In genomic region chr2:27120241-27120641, GRCm38 (mm10) we compare ENCODE assay signal across 9 mouse cellular contexts. TPM values are rescaled to one million over a fixed set of nuclear protein-coding genes. Genes with fewer than 3 reads are reported as not detected.
DNase-seq lines count a peak whose midpoint lies in the region; ATAC-seq lines count a peak whose summit lies in the region.
"Had no signal": no experiment of that assay in that cellular context is flagged by ENCODE, and none has a peak within 500 bp of the region (broad histone marks: within the 10 kb centered on the region; RNA-seq: fewer than 3 reads in every experiment).

No protein-coding gene starts in this region.

- H3K4me1 ChIP-seq in forebrain, embryonic 12.5 days: peaks cover 22% of the 10 kb centered on the region
- peaks cover 4% of the 10 kb centered on the region; the same call in 1 of the 2 replicates for H3K4me1 ChIP-seq in forebrain, embryonic 11.5 days (replicated peaks; ENCODE audit: control insufficient read depth, insufficient read depth, low read length)
- H3K4me1 ChIP-seq in limb, embryonic 13.5 days: peaks cover 60% of the 10 kb centered on the region

- no peak for ATAC-seq in forebrain, embryonic 12.5 days (ENCODE audit: low FRiP score)
- ATAC-seq in forebrain, embryonic 11.5 days (replicated peaks; ENCODE audit: low FRiP score): no peak
- no peak for ATAC-seq in limb, embryonic 13.5 days (ENCODE audit: low FRiP score, low read depth)

- no peak for DNase-seq in forebrain, embryonic 11.5 days (ENCODE audit: low spot score)
- DNase-seq in 3134 (ENCODE audit: extremely low read depth, insufficient read length, low spot score): peak; percentile 39
- DNase-seq in gastrocnemius, postnatal 10 days: peak; percentile 66
- DNase-seq in urinary bladder, postnatal 25 days (ENCODE audit: low spot score): peak; percentile 31
- no peak for DNase-seq in frontal cortex, postnatal 14 days (ENCODE audit: low spot score in 2 of 2)
- DNase-seq in spleen, postnatal 10 days (ENCODE audit: low spot score in 2 of 2): no peak

- no peak overlapping the region for H3K9ac ChIP-seq in forebrain, embryonic 12.5 days
- no peak overlapping the region for H3K9ac ChIP-seq in forebrain, embryonic 11.5 days (ENCODE audit: low read length)
- H3K9ac ChIP-seq in limb, embryonic 13.5 days: no peak overlapping the region

- no peaks in the 10 kb centered on the region for H3K27me3 ChIP-seq in forebrain, embryonic 12.5 days
- H3K27me3 ChIP-seq in forebrain, embryonic 11.5 days (ENCODE audit: control insufficient read depth, insufficient read depth, low read length): no peaks in the 10 kb centered on the region
- peaks cover 11% of the 10 kb centered on the region; the same call in 1 of the 2 replicates for H3K27me3 ChIP-seq in limb, embryonic 13.5 days

- whole genome bisulfite sequencing in forebrain, embryonic 12.5 days: 86% methylated on average over 8 of the region's 8 CpGs
- WGBS in forebrain, embryonic 11.5 days: 82% methylated on average over 8 of the region's 8 CpGs
- 48% methylated on average over 8 of the region's 8 CpGs for WGBS in limb, embryonic 13.5 days

- no peaks in the 10 kb centered on the region for H3K36me3 ChIP-seq in forebrain, embryonic 12.5 days (replicated peaks)
- no peaks in the 10 kb centered on the region for H3K36me3 ChIP-seq in forebrain, embryonic 11.5 days (ENCODE audit: control insufficient read depth, insufficient read depth, low read length)
- no peaks in the 10 kb centered on the region for H3K36me3 ChIP-seq in limb, embryonic 13.5 days

- 0 out of 2 replicates have a peak overlapping the region, but pooled peaks have one; percentile 19 for H3K27ac ChIP-seq in forebrain, embryonic 12.5 days
- no peak overlapping the region for H3K27ac ChIP-seq in forebrain, embryonic 11.5 days (ENCODE audit: low read depth, low read length)
- peak overlapping the region; percentile 75; the same call in 1 of the 2 replicates for H3K27ac ChIP-seq in limb, embryonic 13.5 days

- H3K4me2 ChIP-seq in forebrain, embryonic 12.5 days: no peak overlapping the region
- no peak overlapping the region for H3K4me2 ChIP-seq in forebrain, embryonic 11.5 days (ENCODE audit: low read depth, low read length, severe bottlenecking)
- no peak overlapping the region for H3K4me2 ChIP-seq in limb, embryonic 13.5 days (replicated peaks)

- H3K4me3 ChIP-seq in forebrain, embryonic 12.5 days (replicated peaks): no peak overlapping the region
- H3K4me3 ChIP-seq in forebrain, embryonic 11.5 days (ENCODE audit: low read depth, low read length): no peak overlapping the region
- no peak overlapping the region for H3K4me3 ChIP-seq in limb, embryonic 13.5 days

- H3K9me3 ChIP-seq in forebrain, embryonic 12.5 days: no peaks in the 10 kb centered on the region
- H3K9me3 ChIP-seq in forebrain, embryonic 11.5 days (ENCODE audit: control insufficient read depth, low read length): no peaks in the 10 kb centered on the region
- no peaks in the 10 kb centered on the region for H3K9me3 ChIP-seq in limb, embryonic 13.5 days

RNA-seq across cellular contexts. Expression of gene Fam163b, which starts 22.1 kb away (rescaled TPM):
- 0.27 and 0.32 TPM in 2 replicates for polyA plus RNA-seq in forebrain, embryonic 12.5 days (2016; fragmentation: Nextera tagmentation; extraction: Ambion mirVana)
- polyA plus RNA-seq in forebrain, embryonic 11.5 days (2014; fragmentation: Nextera tagmentation; extraction: Ambion mirVana): 0.09 TPM in 1 of 2 replicates, not detected in the other
- under 1 TPM; 0.33 to 0.36 TPM for total RNA-seq in gastrocnemius, postnatal 10 days (2021)
- 0.46 and 0.52 TPM in 2 replicates for polyA plus RNA-seq in limb, embryonic 13.5 days (2015; fragmentation: Nextera tagmentation; extraction: Ambion mirVana)
- total RNA-seq: neutrophil, adult 5-6 weeks had no signal

RNA-seq across cellular contexts. Expression of gene Adamtsl2, which starts 41.1 kb away (rescaled TPM):
- polyA plus RNA-seq in forebrain, embryonic 12.5 days (2016; fragmentation: Nextera tagmentation; extraction: Ambion mirVana): 5.3 and 5.4 TPM in 2 replicates
- 4.0 and 4.4 TPM in 2 replicates for polyA plus RNA-seq in forebrain, embryonic 11.5 days (2014; fragmentation: Nextera tagmentation; extraction: Ambion mirVana)
- 1 to 10 TPM; 3.1 to 4.8 TPM for total RNA-seq in gastrocnemius, postnatal 10 days (2021)
- 13.3 and 13.8 TPM in 2 replicates for polyA plus RNA-seq in limb, embryonic 13.5 days (2015; fragmentation: Nextera tagmentation; extraction: Ambion mirVana)
- total RNA-seq: neutrophil, adult 5-6 weeks had no signal

RNA-seq across cellular contexts. Expression of gene Dbh, which starts 44.8 kb away (rescaled TPM):
- not detected in 2 replicates for polyA plus RNA-seq in forebrain, embryonic 12.5 days (2016; fragmentation: Nextera tagmentation; extraction: Ambion mirVana)
- not detected in 2 replicates for polyA plus RNA-seq in forebrain, embryonic 11.5 days (2014; fragmentation: Nextera tagmentation; extraction: Ambion mirVana)
- under 1 TPM; 0.14 to 0.23 TPM for total RNA-seq in gastrocnemius, postnatal 10 days (2021)
- 1.2 and 1.3 TPM in 2 replicates for polyA plus RNA-seq in limb, embryonic 13.5 days (2015; fragmentation: Nextera tagmentation; extraction: Ambion mirVana)
- total RNA-seq: neutrophil, adult 5-6 weeks had no signal

RNA-seq across cellular contexts. Expression of gene Mymk, which starts 48.3 kb away (rescaled TPM):
- 0.26 TPM in 1 of 2 replicates, not detected in the other for polyA plus RNA-seq in forebrain, embryonic 12.5 days (2016; fragmentation: Nextera tagmentation; extraction: Ambion mirVana)
- polyA plus RNA-seq in forebrain, embryonic 11.5 days (2014; fragmentation: Nextera tagmentation; extraction: Ambion mirVana): not detected in 2 replicates
- 10 to 100 TPM; 51.6 to 58.5 TPM for total RNA-seq in gastrocnemius, postnatal 10 days (2021)
- polyA plus RNA-seq in limb, embryonic 13.5 days (2015; fragmentation: Nextera tagmentation; extraction: Ambion mirVana): 43.3 and 49.0 TPM in 2 replicates
- total RNA-seq: neutrophil, adult 5-6 weeks had no signal

Comparison
In these comparisons a context has a peak if more than half of its experiments do, and no peak if none do; other contexts are left out.
1. DNase-seq: peak in 3134 (single experiment), gastrocnemius, postnatal 10 days (single experiment) and urinary bladder, postnatal 25 days (single experiment); none in forebrain, embryonic 11.5 days (single experiment), frontal cortex, postnatal 14 days (0 of 2) and spleen, postnatal 10 days (0 of 2).